Mouse (Mus musculus) heart, postnatal 14 days (tissue): ENCODE results near the gene Clec2i. TPM values are rescaled to one million over a fixed set of nuclear protein-coding genes. Genes with fewer than 3 reads are reported as not detected.

ENCODE experiments used
- DNase-seq, 2 experiments: peaks; one replicate each; pipeline ENCODE4 v3.0.0; 2021 to 2022
- intact Hi-C: fragments of 180-260 bp; cut with DNase I; formaldehyde crosslinking; loops from one replicate; pipeline ENCODE4 v1.15.1; 2025
- microRNA-seq, 2 experiments: library from miRNA; unstranded; fragments of <30 nt; microRNA quantifications; one replicate each; pipeline ENCODE4 v1.2.0; 2021 to 2022
- total RNA-seq, 2 experiments: library from RNA; stranded (reverse); gene quantifications; 2 replicates each; pipeline ENCODE4 v1.2.3; 2021

Gene Clec2i
- total RNA-seq, 2 experiments from 2014 or later, result 0.19 to 0.68 TPM

DNA sequence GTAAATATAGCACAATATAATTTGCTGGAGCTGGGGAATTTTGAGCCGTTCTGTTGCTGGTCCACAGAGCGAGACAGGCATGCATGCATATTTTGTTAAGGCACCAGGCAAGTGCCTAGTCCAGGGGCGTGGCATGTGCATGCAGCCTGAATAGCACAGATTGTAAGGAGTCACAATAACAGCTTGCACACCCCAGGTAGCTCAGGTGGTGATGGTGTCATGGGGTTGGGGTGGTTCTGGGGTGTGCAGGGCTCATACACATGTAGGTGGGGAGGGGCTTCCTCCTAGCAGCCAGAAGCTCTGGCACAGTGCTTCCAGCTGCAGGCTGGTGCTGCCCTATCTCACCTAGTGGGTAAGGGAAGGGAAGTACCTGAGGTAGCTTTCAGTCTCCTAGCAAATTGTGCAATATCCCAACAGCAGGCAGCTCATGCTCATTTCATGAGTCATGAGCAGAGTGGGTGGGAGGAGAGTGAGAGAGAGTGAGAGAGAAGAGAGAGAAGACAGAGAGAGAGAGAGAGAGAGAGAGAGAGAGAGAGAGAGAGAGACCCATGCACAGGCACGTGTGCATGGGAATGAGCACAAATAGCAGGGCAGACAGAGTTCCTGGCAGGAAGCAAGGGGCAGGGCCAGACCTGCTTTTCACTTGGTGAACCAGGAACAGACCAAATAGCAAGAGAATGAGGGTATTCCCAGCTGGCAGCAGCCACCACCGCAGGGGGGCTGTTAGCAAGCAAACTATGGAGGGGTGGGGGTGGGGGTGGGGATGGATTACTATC lies 54.4 kb downstream of the Clec2i start:
- no peak for DNase-seq
- intact Hi-C loops, result no loop called here

DNA sequence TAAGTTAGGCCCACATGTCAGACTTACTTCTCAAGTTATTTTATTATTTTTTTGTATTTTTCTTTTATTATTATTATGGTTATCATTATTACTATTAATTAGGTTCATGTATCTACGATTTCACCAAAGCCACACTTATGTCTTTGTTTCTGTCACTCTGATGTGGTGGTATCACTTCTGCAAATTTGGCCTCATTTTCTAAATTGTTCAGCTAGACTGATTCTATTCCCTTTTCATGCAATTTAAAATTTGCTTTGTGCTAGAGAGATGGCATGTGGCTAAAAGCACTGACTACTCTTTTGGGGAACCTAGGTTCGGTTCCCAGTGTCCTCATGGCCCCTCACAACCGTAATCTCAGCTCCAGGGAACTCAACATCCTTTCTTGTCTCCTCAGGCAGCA lies 58.2 kb downstream of the Clec2i start:
- intact Hi-C loops, result loop anchor here (2.0 kb wide), 1 partner anchor 105 kb away; no protein-coding TSS in a partner anchor
- DNase-seq, result no peak

Small RNA genes within 50 kb of the gene (microRNA-seq; reads per million reads assigned to microRNA genes)
- gene Gm27336, result 0 reads per million in 2 experiments

Other genes with a start within 250 kb of the Clec2i start
- under 1 TPM; 0.22 to 0.60 TPM for gene Clec2h, start 225.2 kb upstream of the Clec2i start, total RNA-seq
- not detected for gene Klrb1, start 164.5 kb upstream of the Clec2i start, total RNA-seq
- gene Klrb1c, start 98.4 kb upstream of the Clec2i start, total RNA-seq, result under 1 TPM in 1 of 2 experiments, not detected in 1; 0.12 TPM
- not detected for gene Gm44511, start 61.3 kb upstream of the Clec2i start, total RNA-seq
- under 1 TPM in 1 of 2 experiments, not detected in 1; 0.17 TPM for gene Klrb1b, start 61.3 kb upstream of the Clec2i start, total RNA-seq
- gene BC035044, start 3.5 kb downstream of the Clec2i start, total RNA-seq, result under 1 TPM; 0.45 to 0.93 TPM
- 1 to 10 TPM; 2.7 to 3.4 TPM for gene Clec2g, start 46.8 kb downstream of the Clec2i start, total RNA-seq
- under 1 TPM in 1 of 2 experiments, not detected in 1; 0.17 TPM for gene Klrb1f, start 158.3 kb downstream of the Clec2i start, total RNA-seq
- gene Clec2e, start 213.3 kb downstream of the Clec2i start, total RNA-seq, result under 1 TPM in 1 of 2 experiments, not detected in 1; 0.17 TPM